Mouse (Mus musculus) heart, embryonic 15.5 days (tissue): ENCODE results near the gene Lrrk1. TPM values are rescaled to one million over a fixed set of nuclear protein-coding genes. Genes with fewer than 3 reads are reported as not detected.
"Not testable (repeated sequence)": the region's sequence is repeated elsewhere in the genome, so short reads cannot be mapped to it uniquely, and the experiment has no call there.

Experiments
- ATAC-seq: fragments of 200-750 bp; cut with Nextera tagmentation; replicated peaks from 2 replicates; pipeline ENCODE4 v1.8.0; 2017; ENCODE audit warnings: low read depth, moderate TSS enrichment; ENCODE audit not compliant: insufficient number of reproducible peaks, insufficient read depth, low FRiP score
- H3K27ac ChIP-seq: fragments of 300-500 bp; sonication (generic); 2 replicates; pipeline ENCODE4 v1.5.1; 2015; ENCODE audit warnings: mild to moderate bottlenecking, inconsistent platforms
- H3K27me3 ChIP-seq: fragments of 300-500 bp; sonication (generic); 2 replicates; pipeline ENCODE4 v1.6.1; 2015; ENCODE audit warnings: inconsistent platforms
- H3K36me3 ChIP-seq: fragments of 300-500 bp; sonication (generic); 2 replicates; pipeline ENCODE4 v1.6.1; 2015; ENCODE audit warnings: mild to moderate bottlenecking, inconsistent platforms
- H3K4me1 ChIP-seq: fragments of 300-500 bp; sonication (generic); replicated peaks from 2 replicates; pipeline ENCODE4 v1.6.1; 2015; ENCODE audit warnings: inconsistent platforms
- H3K4me2 ChIP-seq: fragments of 300-500 bp; sonication (generic); 2 replicates; pipeline ENCODE4 v1.6.1; 2015; ENCODE audit warnings: inconsistent platforms, mild to moderate bottlenecking, moderate library complexity
- H3K4me3 ChIP-seq: fragments of 300-500 bp; sonication (generic); 2 replicates; pipeline ENCODE4 v1.5.1; 2015; ENCODE audit warnings: mild to moderate bottlenecking, inconsistent platforms
- H3K9ac ChIP-seq: fragments of 300-500 bp; sonication (generic); 2 replicates; pipeline ENCODE4 v1.6.1; 2015; ENCODE audit warnings: mild to moderate bottlenecking, inconsistent platforms
- H3K9me3 ChIP-seq: fragments of 300-500 bp; sonication (generic); replicated peaks from 2 replicates; pipeline ENCODE4 v1.6.1; 2016; ENCODE audit warnings: inconsistent platforms
- WGBS: fragments of 180-500 bp; shearing (Covaris S2); methylation state at CpG from one replicate; pipeline ENCODE4 v1.1.7; 2015; ENCODE audit warnings: mixed read lengths; 5-methylcytosine and 5-hydroxymethylcytosine counted together
- polyA plus RNA-seq: library from polyadenylated mRNA; unstranded; fragments of >200 nt; fragmentation: Nextera tagmentation; extraction: Ambion mirVana; gene quantifications from 2 replicates; pipeline ENCODE4 v1.2.1, GENCODE M21; 2015

Lrrk1 gene
- polyA plus RNA-seq, 1 experiment from 2014 or later: 7.8 TPM

DNA sequence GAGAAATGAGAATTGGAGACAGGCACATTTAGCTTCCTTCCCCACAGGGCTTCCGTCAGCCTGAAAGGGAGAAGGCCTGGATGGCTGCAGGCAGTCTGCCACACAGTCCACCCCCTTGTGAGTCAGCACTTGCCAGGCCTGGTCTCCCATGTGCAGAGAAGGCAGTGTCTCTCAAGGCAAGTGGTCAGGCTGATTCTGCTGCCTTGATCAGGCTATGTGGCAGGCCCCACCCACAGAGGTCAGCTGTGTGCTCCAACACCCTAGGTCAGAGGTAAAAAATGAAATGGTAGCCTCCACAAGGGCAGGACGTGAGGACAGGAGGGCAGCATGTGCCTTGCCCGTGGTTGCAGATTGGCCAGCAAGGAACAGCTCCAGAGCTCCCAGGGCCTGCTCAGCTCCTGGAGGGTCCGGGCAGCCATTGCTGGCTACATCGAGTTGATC, 188.7 kb downstream of the Lrrk1 start:
- Histone ChIP-seq H3K4me3 (no peak overlapping the region), H3K36me3 (no peaks in the 10 kb centered on the region), H3K4me2 (no peak overlapping the region), H3K4me1 (peaks cover 68% of the 10 kb centered on the region), H3K9me3 (no peaks in the 10 kb centered on the region), H3K27me3 (no peaks in the 10 kb centered on the region), H3K27ac (peak overlapping the region; percentile 49), H3K9ac (no peak overlapping the region)
- no peak; the same call in 1 of the 2 replicates for ATAC-seq
- 70% methylated on average over 5 of the region's 5 CpGs for WGBS

DNA sequence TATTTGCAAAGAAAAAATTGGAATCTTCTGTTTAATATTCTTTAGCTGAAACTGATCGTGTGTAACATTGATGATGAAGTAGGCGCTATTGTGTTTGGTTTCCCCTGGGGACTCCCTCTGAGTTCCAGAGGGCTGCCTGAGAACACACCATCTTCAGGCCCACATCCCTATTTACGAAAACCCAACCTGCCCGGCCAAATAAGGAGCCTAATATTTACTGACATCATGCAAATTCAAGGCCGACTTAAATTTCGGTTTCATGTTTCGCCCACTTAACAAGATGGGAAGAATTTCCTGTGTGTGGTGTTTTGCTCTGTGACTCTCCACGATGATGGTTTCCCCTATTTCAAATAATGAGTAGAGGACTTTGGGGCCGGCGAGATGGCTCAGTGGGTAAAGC, 189.7 kb downstream of the Lrrk1 start:
- Histone ChIP-seq H3K4me1 (peaks cover 71% of the 10 kb centered on the region), H3K36me3 (no peaks in the 10 kb centered on the region)
- no peak for ATAC-seq

DNA sequence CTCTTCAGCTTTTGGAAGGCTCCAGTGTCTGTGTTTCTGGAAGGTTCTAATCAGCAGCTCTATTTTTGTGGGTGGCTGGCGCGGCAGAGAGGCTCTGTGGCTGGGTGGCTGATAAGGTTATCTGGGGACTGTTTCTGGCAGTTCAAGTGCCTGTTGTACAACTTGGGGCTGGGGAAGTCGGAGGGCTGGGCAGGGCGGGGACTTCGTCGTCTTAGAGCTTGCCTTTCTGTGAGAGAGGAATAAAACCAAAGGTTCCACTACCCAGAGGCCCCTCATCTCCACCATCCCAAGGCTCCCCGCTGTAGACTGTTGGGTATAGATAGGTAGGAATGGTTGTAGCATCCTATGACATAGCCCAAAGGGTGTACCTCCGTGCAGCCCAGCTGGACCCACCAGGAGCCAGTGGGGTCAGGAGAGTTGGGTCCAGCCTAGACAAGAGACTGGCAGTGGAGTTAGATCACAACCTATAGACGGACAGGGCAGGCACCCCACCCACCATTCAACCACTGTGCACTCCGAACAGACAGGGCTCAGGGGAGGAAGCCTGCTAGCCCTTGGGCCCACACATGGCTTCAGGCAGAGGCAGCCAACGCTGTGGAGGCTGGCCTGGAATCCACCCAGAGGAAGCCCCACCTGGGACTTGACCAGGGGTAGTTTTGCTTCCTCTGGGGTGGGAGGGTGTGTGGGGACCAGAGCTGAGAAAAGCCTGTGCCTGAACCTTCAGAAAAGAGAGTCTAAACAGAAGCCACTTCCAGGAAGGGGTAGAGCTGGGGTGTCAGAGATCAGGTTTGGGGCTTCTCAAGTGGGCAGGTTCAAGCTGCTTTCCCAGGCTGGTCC, 191.3 kb downstream of the Lrrk1 start:
- peak overlapping the region; percentile 37 for H3K4me2 ChIP-seq
- peak overlapping the region; percentile 89 for H3K27ac ChIP-seq
- WGBS: 15% methylated on average over 11 of the region's 11 CpGs
- peaks cover 71% of the 10 kb centered on the region for H3K4me1 ChIP-seq
- no peaks in the 10 kb centered on the region for H3K36me3 ChIP-seq
- H3K4me3 ChIP-seq: no peak overlapping the region
- ATAC-seq: peak; percentile 79
- no peaks in the 10 kb centered on the region for H3K27me3 ChIP-seq
- H3K9me3 ChIP-seq: no peaks in the 10 kb centered on the region
- H3K9ac ChIP-seq: no peak overlapping the region

More for the DNA sequence above, 189.7 kb downstream of the Lrrk1 start:
- Histone ChIP-seq H3K9me3 (no peaks in the 10 kb centered on the region), H3K9ac (no peak overlapping the region), H3K27me3 (no peaks in the 10 kb centered on the region), H3K4me2 (no peak overlapping the region), H3K4me3 (no peak overlapping the region), H3K27ac (peak overlapping the region; percentile 49)
- whole genome bisulfite sequencing: 82% methylated on average over 10 of the region's 10 CpGs

DNA sequence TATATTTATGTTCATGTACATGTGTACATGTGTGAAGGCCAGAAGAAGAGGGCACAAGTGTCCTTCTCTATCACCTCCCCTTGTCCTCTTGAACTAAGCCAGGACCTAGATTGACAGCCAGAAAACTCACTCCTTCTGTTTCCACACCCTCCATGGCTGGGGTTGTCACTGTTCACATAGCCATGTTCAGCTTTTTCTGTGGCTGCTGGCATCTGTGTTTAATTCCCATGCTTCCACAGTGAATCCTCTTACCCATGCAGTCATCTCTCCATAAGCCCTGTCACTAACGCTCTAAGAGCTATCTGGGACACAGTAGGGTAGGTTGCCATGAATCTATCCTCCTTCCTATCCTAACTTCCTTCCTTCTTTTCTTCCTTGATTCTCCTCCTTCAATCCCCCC, 192.3 kb downstream of the Lrrk1 start:
- Histone ChIP-seq H3K9ac (no peak overlapping the region), H3K27me3 (no peaks in the 10 kb centered on the region), H3K27ac (peak overlapping the region; percentile 89), H3K4me2 (peak overlapping the region; percentile 23; the same call in 1 of the 2 replicates), H3K9me3 (no peaks in the 10 kb centered on the region), H3K4me3 (no peak overlapping the region), H3K4me1 (peaks cover 65% of the 10 kb centered on the region), H3K36me3 (no peaks in the 10 kb centered on the region)
- no peak for ATAC-seq
- 43% methylated on average over 1 of the region's 1 CpGs for WGBS

DNA sequence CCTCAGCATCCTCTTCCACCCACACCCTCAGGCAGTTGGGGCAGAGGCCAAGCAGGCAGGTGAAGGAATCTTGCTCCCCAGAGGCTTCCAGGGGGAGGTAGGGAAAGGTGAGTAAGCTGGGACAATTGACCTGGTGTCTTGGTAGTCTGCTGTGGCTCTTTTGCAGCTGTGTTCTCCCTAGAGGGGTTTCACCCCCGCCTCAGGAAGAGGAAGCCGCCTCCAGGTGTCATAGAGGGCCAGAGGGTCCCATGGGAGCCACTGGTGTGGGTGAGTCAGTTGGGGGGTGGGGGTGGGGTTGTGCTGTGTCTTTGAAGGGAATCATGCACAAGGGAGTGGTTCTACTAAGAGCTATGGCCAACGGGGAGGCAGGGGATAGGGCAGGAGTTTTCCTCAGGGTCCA, 193.6 kb downstream of the Lrrk1 start:
- ATAC-seq: no peak
- no peaks in the 10 kb centered on the region for H3K9me3 ChIP-seq
- no peak overlapping the region for H3K9ac ChIP-seq
- no peaks in the 10 kb centered on the region for H3K27me3 ChIP-seq
- H3K36me3 ChIP-seq: no peaks in the 10 kb centered on the region
- H3K4me2 ChIP-seq: no peak overlapping the region
- WGBS: 58% methylated on average over 3 of the region's 3 CpGs
- peaks cover 51% of the 10 kb centered on the region for H3K4me1 ChIP-seq
- peak overlapping the region; percentile 89; the same call in 1 of the 2 replicates for H3K27ac ChIP-seq
- no peak overlapping the region for H3K4me3 ChIP-seq

DNA sequence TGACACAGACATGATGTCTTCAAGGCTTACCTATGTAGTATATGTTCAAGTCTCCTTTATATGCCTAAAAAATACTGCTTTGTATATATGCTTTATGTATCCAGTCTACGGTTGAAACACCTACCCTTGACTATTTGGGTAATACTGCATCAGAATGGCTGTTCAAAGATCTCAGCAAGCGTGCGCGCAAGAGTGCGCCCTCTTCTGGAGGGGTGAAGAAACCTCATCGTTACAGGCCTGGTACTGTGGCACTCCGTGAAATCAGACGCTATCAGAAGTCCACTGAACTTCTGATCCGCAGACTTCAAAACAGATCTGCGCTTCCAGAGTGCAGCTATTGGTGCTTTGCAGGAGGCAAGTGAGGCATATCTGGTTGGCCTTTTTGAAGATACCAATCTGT, 197.8 kb downstream of the Lrrk1 start:
- not testable (repeated sequence) for ATAC-seq
- WGBS: 89% methylated on average over 10 of the region's 10 CpGs

DNA sequence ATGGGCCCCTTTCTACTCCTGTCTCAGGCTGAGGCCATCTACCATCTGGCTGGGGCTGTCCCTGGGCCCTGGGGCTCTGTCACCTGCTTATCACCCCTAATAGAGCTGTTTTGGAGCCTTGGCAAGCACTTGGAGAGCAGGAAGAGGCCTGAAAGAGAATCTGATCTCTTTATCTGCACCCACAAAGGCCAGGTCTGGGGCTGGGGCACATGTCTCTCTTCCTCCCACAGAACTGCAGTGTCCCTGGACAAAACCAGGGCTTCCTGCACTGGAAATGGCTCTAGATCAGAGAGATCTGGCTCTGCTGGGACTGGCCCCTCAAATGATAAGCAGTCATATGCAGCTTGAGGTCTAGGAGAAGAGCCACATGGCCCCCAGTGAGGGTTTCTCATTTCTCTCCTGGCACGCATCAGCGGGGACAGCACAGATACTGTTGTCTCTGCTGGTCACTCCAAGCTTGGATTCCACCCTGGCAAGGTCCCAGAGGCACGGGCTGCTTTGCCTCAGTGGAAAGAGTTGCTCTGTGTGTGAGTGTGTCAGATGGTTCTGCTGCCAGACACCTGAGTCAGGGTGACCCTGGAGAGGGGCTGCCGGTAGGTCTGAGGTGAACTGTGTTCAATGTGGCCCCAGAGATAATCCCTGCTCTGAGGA, 200.4 kb downstream of the Lrrk1 start:
- Histone ChIP-seq H3K4me2 (no peak overlapping the region), H3K4me1 (peaks cover 10% of the 10 kb centered on the region), H3K36me3 (no peaks in the 10 kb centered on the region), H3K9ac (no peak overlapping the region), H3K4me3 (no peak overlapping the region), H3K9me3 (no peaks in the 10 kb centered on the region), H3K27me3 (no peaks in the 10 kb centered on the region), H3K27ac (peak overlapping the region; percentile 70)
- WGBS: 30% methylated on average over 4 of the region's 4 CpGs
- peak; percentile 60 for ATAC-seq

More for the DNA sequence above, 197.8 kb downstream of the Lrrk1 start:
- H3K9ac ChIP-seq, H3K27ac ChIP-seq, H3K36me3 ChIP-seq, H3K4me3 ChIP-seq, H3K9me3 ChIP-seq, H3K27me3 ChIP-seq, H3K4me2 ChIP-seq: not testable (repeated sequence)
- H3K4me1 ChIP-seq: peaks cover 22% of the 10 kb centered on the region

DNA sequence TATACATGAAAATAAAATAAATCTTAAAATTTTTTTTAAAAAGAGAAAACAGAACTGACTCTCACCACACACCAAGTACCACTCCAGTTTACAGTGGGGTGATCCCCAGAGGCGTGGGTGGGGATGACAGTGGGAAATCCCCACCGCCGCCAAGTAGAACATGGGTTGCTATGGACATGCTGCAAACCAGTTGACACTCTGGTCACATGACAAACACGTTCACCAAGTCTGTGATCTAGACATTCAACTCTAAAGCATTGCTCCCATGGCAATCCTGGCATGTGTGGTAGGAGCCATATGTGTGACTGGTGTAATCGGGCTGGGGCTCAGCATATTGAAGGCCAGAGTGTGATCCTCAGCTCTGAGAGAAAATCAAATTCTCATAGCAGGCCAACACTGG, 202.8 kb downstream of the Lrrk1 start:
- H3K4me3 ChIP-seq: no peak overlapping the region
- H3K9ac ChIP-seq: no peak overlapping the region
- H3K36me3 ChIP-seq: no peaks in the 10 kb centered on the region
- peaks cover 10% of the 10 kb centered on the region for H3K4me1 ChIP-seq
- H3K27me3 ChIP-seq: no peaks in the 10 kb centered on the region
- no peak overlapping the region for H3K27ac ChIP-seq
- 93% methylated on average over 5 of the region's 5 CpGs for WGBS
- no peaks in the 10 kb centered on the region for H3K9me3 ChIP-seq
- ATAC-seq: no peak
- H3K4me2 ChIP-seq: no peak overlapping the region

DNA sequence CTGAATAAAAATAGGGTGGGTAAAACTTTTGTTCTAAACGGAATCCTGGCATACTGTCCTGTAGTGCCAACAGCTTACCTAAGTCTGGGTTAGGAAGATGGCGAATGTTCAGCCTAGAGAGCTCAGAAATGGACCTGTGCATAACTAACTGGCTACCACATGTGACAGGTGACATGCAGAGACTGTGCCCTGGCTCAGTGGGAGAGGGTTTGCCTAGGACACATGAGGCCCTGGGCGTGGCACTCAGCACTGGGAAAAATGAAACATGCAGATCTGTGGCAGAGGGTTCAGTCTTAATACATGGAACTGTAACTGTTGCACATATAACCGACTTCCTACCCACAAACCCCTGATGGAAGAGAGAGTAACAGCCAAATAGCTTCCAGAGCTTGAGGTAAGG, 204.1 kb downstream of the Lrrk1 start:
- H3K36me3 ChIP-seq: no peaks in the 10 kb centered on the region
- WGBS: 77% methylated on average over 4 of the region's 4 CpGs
- no peak overlapping the region for H3K4me3 ChIP-seq
- H3K4me2 ChIP-seq: no peak overlapping the region
- H3K27me3 ChIP-seq: no peaks in the 10 kb centered on the region
- H3K27ac ChIP-seq: no peak overlapping the region
- ATAC-seq: no peak
- H3K9me3 ChIP-seq: no peaks in the 10 kb centered on the region
- peaks cover 14% of the 10 kb centered on the region for H3K4me1 ChIP-seq
- H3K9ac ChIP-seq: no peak overlapping the region

DNA sequence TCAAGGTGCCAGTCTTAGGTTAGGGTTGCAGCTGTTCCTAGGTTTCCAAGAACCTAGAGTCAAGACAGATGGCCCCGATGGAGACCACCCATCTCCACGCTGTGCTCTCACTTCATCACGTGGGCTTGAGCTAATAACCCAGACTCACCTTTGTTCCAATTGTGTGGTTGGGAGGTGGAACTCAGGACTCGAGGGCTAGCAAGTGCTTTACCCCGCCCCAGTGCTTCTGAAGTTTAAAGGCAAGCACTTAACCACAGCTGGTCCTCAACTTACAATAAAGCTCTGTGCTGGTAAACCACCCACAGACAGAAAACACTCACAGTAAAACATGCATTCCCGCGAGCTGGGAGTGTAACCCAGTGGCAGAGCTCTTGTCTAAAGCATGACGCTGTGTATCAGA, 204.7 kb downstream of the Lrrk1 start:
- H3K27ac ChIP-seq: no peak overlapping the region
- no peaks in the 10 kb centered on the region for H3K36me3 ChIP-seq
- ATAC-seq: no peak
- no peaks in the 10 kb centered on the region for H3K27me3 ChIP-seq
- H3K4me2 ChIP-seq: no peak overlapping the region
- H3K4me1 ChIP-seq: peaks cover 16% of the 10 kb centered on the region
- no peak overlapping the region for H3K4me3 ChIP-seq
- no peak overlapping the region for H3K9ac ChIP-seq
- whole genome bisulfite sequencing: 72% methylated on average over 8 of the region's 8 CpGs
- no peaks in the 10 kb centered on the region for H3K9me3 ChIP-seq

DNA sequence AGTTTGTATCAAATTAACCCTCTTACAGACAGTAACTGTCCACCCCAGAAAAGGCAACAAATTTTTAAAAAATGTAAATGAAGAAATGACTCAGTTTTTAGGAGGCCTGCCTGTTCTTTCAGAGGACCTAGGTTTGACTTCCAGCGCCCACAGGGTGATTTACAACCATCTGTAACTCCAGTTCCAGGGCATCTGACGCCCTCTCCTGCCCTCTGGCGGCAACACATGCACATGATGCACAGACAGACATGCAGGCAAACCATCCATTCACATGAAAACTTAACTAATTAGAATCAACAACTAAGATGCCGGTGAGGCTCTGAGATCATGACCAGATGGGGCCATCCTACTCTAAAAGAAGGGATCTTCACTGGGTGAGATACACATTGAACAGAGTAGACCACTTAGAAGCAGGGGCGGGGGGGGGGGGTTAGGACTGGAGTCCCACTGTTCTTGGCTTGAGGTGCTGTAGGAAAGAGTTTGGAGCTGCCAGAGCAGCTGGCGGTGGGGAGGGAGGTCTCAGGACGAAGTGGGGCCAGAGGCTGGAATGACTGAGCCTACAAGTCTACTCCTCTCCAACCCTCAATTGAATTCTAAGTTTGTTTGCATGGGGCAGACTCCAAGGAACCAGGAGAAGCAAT, 206.0 kb downstream of the Lrrk1 start:
- peaks cover 6% of the 10 kb centered on the region; the same call in 1 of the 2 replicates for H3K4me1 ChIP-seq
- no peak overlapping the region for H3K4me2 ChIP-seq
- no peaks in the 10 kb centered on the region for H3K27me3 ChIP-seq
- 85% methylated on average over 7 of the region's 7 CpGs for WGBS
- H3K27ac ChIP-seq: no peak overlapping the region
- no peak overlapping the region for H3K9ac ChIP-seq
- ATAC-seq: no peak
- H3K4me3 ChIP-seq: no peak overlapping the region
- H3K36me3 ChIP-seq: no peaks in the 10 kb centered on the region
- no peaks in the 10 kb centered on the region for H3K9me3 ChIP-seq
